Mouse (Mus musculus): ENCODE data around the gene Zfp750. TPM values are rescaled to one million over a fixed set of nuclear protein-coding genes. Genes with fewer than 3 reads are reported as not detected.

Gene Zfp750
- total RNA-seq, 2 experiments from 2014 or later, result 1.0 TPM; not detected in 1

GRCm38 (mm10) chr11:121479476-121480203, 39.5 kb downstream of the Zfp750 start:
- DNase-seq (ENCODE audit: low spot score in 2 of 2), result no peak

GRCm38 (mm10) chr11:121475699-121476415, 43.3 kb downstream of the Zfp750 start:
- peak; percentile 71 to 77 for DNase-seq (ENCODE audit: low spot score in 2 of 2)

- no peak for DNase-seq (ENCODE audit: low spot score in 2 of 2)
These were observed 44.3 kb downstream of the Zfp750 start for GRCm38 (mm10) chr11:121474831-121475230.

- DNase-seq (ENCODE audit: low spot score in 2 of 2), result no peak
These were observed 51.7 kb downstream of the Zfp750 start for GRCm38 (mm10) chr11:121467408-121467807.

Other genes with a start within 250 kb of the Zfp750 start
- 10 to 100 TPM; 58.3 to 60.6 TPM for gene Wdr45b, start 164.9 kb downstream of the Zfp750 start, total RNA-seq (2021)
- gene Rab40b, start 131.1 kb downstream of the Zfp750 start, total RNA-seq (2021), result 1 to 10 TPM; 5.4 to 6.0 TPM
- 10 to 100 TPM; 17.3 to 21.8 TPM for gene Fn3krp, start 97.9 kb downstream of the Zfp750 start, total RNA-seq (2021)
- 10 to 100 TPM in 1 of 2 experiments, 1 to 10 TPM in 1; 9.5 to 15.8 TPM for gene Fn3k, start 84.4 kb downstream of the Zfp750 start, total RNA-seq (2021)
- 10 to 100 TPM; 27.9 to 36.7 TPM for gene Tbcd, start 67.4 kb downstream of the Zfp750 start, total RNA-seq (2021)
- gene B3gntl1, start 153.8 kb upstream of the Zfp750 start, total RNA-seq (2021), result 1 to 10 TPM; 4.9 to 7.1 TPM
- 10 to 100 TPM; 13.4 to 48.5 TPM for gene Metrnl, start 182.2 kb upstream of the Zfp750 start, total RNA-seq (2021)

All from adrenal gland, adult 18-20 months (tissue).